Mouse (Mus musculus) myocyte (in vitro differentiated cells): ENCODE measurements around the gene Xrcc5.

ENCODE experiments used
- POLR2A ChIP-seq: IDR thresholded peaks from one replicate; pipeline ENCODE4 v1.6.1; 2011; ENCODE audit warnings: low read depth, mild to moderate bottlenecking, control low read depth, moderate library complexity; ENCODE audit not compliant: insufficient read length
- USF1 ChIP-seq: IDR thresholded peaks from one replicate; pipeline ENCODE4 v1.6.1; 2011; ENCODE audit warnings: low read depth, mild to moderate bottlenecking, control low read depth, moderate library complexity

GRCm38 (mm10) chr1:72263099-72263498 lies 44.1 kb upstream of the Xrcc5 start:
- TF ChIP-seq POLR2A (no peak), USF1 (no peak)
